Mouse (Mus musculus): Measurements from ENCODE around the gene Flot1. TPM values are rescaled to one million over a fixed set of nuclear protein-coding genes. Genes with fewer than 3 reads are reported as not detected.

Flot1 gene
- total RNA-seq (2012; rRNA removed) (38.1 and 39.5 TPM in 2 replicates), polyA plus RNA-seq (2012; ENCODE audit: insufficient read depth in 1 of 2, insufficient read length in 2 of 2, low read depth in 1 of 2, low replicate concordance in 2 of 2, missing spikeins in 1 of 2) (10 to 100 TPM in 1 of 2 experiments, not detected in 1; 64.1 TPM)

- Histone ChIP-seq H3K9me3 (replicated peaks; ENCODE audit: insufficient read depth, low read length) (no peaks in the 10 kb centered on the region), H3K27ac (ENCODE audit: control insufficient read depth, low read depth, low read length) (peak within 1 kb of the TSS; percentile 87), H3K9ac (ENCODE audit: control insufficient read depth, low read depth, low read length, poor library complexity, severe bottlenecking) (peak within 1 kb of the TSS; percentile 94), H3K27me3 (ENCODE audit: control insufficient read depth in 1 of 2, insufficient read depth in 2 of 2, low read length in 2 of 2) (no peaks in the 10 kb centered on the region), H3K36me3 (ENCODE audit: control insufficient read depth in 1 of 2, insufficient read depth in 2 of 2, low read length in 2 of 2) (peaks cover 4 to 13% of the 10 kb centered on the region in 2 experiments; a peak in 3 of 4 replicates), H3K4me3 (ENCODE audit: control insufficient read depth in 1 of 2, insufficient read depth in 1 of 2, low read depth in 2 of 2, low read length in 2 of 2) (peak within 1 kb of the TSS; percentile 57 to 90), H3K4me1 (ENCODE audit: control insufficient read depth in 1 of 2, insufficient read depth in 2 of 2, low read length in 2 of 2) (peaks cover 2 to 20% of the 10 kb centered on the region in 2 experiments; a peak in 2 of 4 replicates), H3K79me2 (ENCODE audit: control insufficient read depth, insufficient read depth, low read length, poor library complexity) (peaks cover 11% of the 10 kb centered on the region)
- peak; percentile 97 for DNase-seq (ENCODE audit: low read depth, low spot score)
- peak; percentile 20 to 70; a peak in 2 of 4 replicates for TF ChIP-seq POLR2A (IDR thresholded peaks at IDR 0.05; ENCODE audit: control insufficient read depth in 1 of 2, insufficient read depth in 1 of 2, low read depth in 1 of 2, low read length in 2 of 2, poor library complexity in 1 of 2)
- TF ChIP-seq RAD21 (IDR thresholded peaks at IDR 0.05; ENCODE audit: low read depth, low read length) = no peak
- no peak for TF ChIP-seq KAT2A (conservative IDR thresholded peaks at IDR 0.05; ENCODE audit: low read depth, low read length)
- no peak for TF ChIP-seq ZKSCAN1 (IDR thresholded peaks at IDR 0.05; ENCODE audit: low read depth, low read length)
- peak; percentile 23; the same call in 1 of the 2 replicates for TF ChIP-seq MAX (IDR thresholded peaks at IDR 0.05; ENCODE audit: low read length)
- 0 out of 2 replicates have a peak, but pooled peaks have one; percentile 18 for TF ChIP-seq TAL1 (IDR thresholded peaks at IDR 0.05; ENCODE audit: low read length)
- TF ChIP-seq CTCF (IDR thresholded peaks at IDR 0.05 in 2 of 3, conservative IDR thresholded peaks at IDR 0.05 in 1 of 3; ENCODE audit: control insufficient read depth in 1 of 3, insufficient read depth in 1 of 3, low read depth in 2 of 3, low read length in 3 of 3, poor library complexity in 1 of 3, severe bottlenecking in 1 of 3) = no peak
- 0 out of 2 replicates have a peak, but pooled peaks have one; percentile 49 for TF ChIP-seq TCF12 (IDR thresholded peaks at IDR 0.05; ENCODE audit: low read depth, low read length)
- TF ChIP-seq ZMIZ1 (IDR thresholded peaks at IDR 0.05; ENCODE audit: low read depth, low read length) = peak; percentile 82
- no peak for TF ChIP-seq CHD2 (IDR thresholded peaks at IDR 0.05; ENCODE audit: low read length)
- peak in 1 of 2 experiments; percentile 79; a peak in 3 of 4 replicates for TF ChIP-seq EP300 (IDR thresholded peaks at IDR 0.05; ENCODE audit: low read depth in 1 of 2, low read length in 2 of 2)
- peak; percentile 75 for TF ChIP-seq MXI1 (IDR thresholded peaks at IDR 0.05; ENCODE audit: low read depth, low read length)
- TF ChIP-seq ETS1 (IDR thresholded peaks at IDR 0.05; ENCODE audit: low read depth, low read length) = peak; percentile 85
- peak; percentile 63 for TF ChIP-seq HCFC1 (IDR thresholded peaks at IDR 0.05; ENCODE audit: low read depth, low read length)
- no peak for TF ChIP-seq E2F4 (IDR thresholded peaks at IDR 0.05; ENCODE audit: borderline replicate concordance, low read depth, low read length)
- no peak for TF ChIP-seq GATA1 (IDR thresholded peaks at IDR 0.05; ENCODE audit: low read depth, low read length)
- 0 out of 2 replicates have a peak, but pooled peaks have one; percentile 49 for TF ChIP-seq MYB (IDR thresholded peaks at IDR 0.05; ENCODE audit: low read depth, low read length)
- peak; percentile 94; the same call in 1 of the 2 replicates for TF ChIP-seq MAZ (IDR thresholded peaks at IDR 0.05; ENCODE audit: low read depth, low read length)
- no peak for TF ChIP-seq MEF2A (IDR thresholded peaks at IDR 0.05; ENCODE audit: extremely low read depth, insufficient replicate concordance, low read depth, low read length, poor library complexity, severe bottlenecking)
- no peak for TF ChIP-seq USF2 (IDR thresholded peaks at IDR 0.05; ENCODE audit: borderline replicate concordance in 1 of 2, insufficient read depth in 1 of 2, low read depth in 1 of 2, low read length in 2 of 2)
- no peak for TF ChIP-seq JUND (IDR thresholded peaks at IDR 0.05; ENCODE audit: low read depth, low read length)
- TF ChIP-seq ZNF384 (IDR thresholded peaks at IDR 0.05; ENCODE audit: low read depth, low read length) = no peak
- TF ChIP-seq CHD1 (IDR thresholded peaks at IDR 0.05; ENCODE audit: low read depth, low read length) = no peak
- TF ChIP-seq SMC3 (IDR thresholded peaks at IDR 0.05; ENCODE audit: low read depth, low read length) = no peak
- peak; percentile 63 for TF ChIP-seq NELFE (IDR thresholded peaks at IDR 0.05; ENCODE audit: low read depth, low read length)
- TF ChIP-seq GABPA (IDR thresholded peaks at IDR 0.05; ENCODE audit: low read depth, low read length) = 0 out of 2 replicates have a peak, but pooled peaks have one; percentile 58
- no peak for TF ChIP-seq TBP (IDR thresholded peaks at IDR 0.05; ENCODE audit: low read depth, low read length)
- no peak for TF ChIP-seq USF1 (IDR thresholded peaks at IDR 0.05; ENCODE audit: low read depth, low read length)
- TF ChIP-seq POLR2AphosphoS2 (IDR thresholded peaks at IDR 0.05; ENCODE audit: low read length) = peak; percentile 85
- 0 out of 2 replicates have a peak, but pooled peaks have one; percentile 29 for TF ChIP-seq RCOR1 (IDR thresholded peaks at IDR 0.05; ENCODE audit: low read depth, low read length)
- TF ChIP-seq BHLHE40 (IDR thresholded peaks at IDR 0.05; ENCODE audit: borderline replicate concordance, low read depth, low read length) = no peak
- TF ChIP-seq SIN3A (IDR thresholded peaks at IDR 0.05; ENCODE audit: low read length) = peak; percentile 85
- 0 out of 2 replicates have a peak, but pooled peaks have one; percentile 42 for TF ChIP-seq MYC (IDR thresholded peaks at IDR 0.05; ENCODE audit: low read depth, low read length)
- TF ChIP-seq UBTF (IDR thresholded peaks at IDR 0.05; ENCODE audit: borderline replicate concordance, insufficient read depth, low read depth, low read length) = no peak
Observed at GRCm38 (mm10) chr17:35822964-35823937, at the start of gene Flot1. Gene Flot1, plus strand, starts transcription at chr17:35823230.
